Mouse (Mus musculus): Measurements from ENCODE around the gene Golga2. TPM values are rescaled to one million over a fixed set of nuclear protein-coding genes. Genes with fewer than 3 reads are reported as not detected.

Golga2 gene
- polyA plus RNA-seq, 1 experiment: 39.3 TPM

- H3K4me3 ChIP-seq (ENCODE audit: low read depth, low read length): no peak overlapping the region
- H3K27me3 ChIP-seq (ENCODE audit: control insufficient read depth, insufficient read depth, low read length, poor library complexity, severe bottlenecking): no peaks in the 10 kb centered on the region
- H3K4me1 ChIP-seq (ENCODE audit: control insufficient read depth, insufficient read depth, low read length): no peaks in the 10 kb centered on the region
- H3K36me3 ChIP-seq (ENCODE audit: control insufficient read depth, insufficient read depth, low read length, poor library complexity, severe bottlenecking): no peaks in the 10 kb centered on the region
- no peak overlapping the region for H3K27ac ChIP-seq (ENCODE audit: insufficient read depth, low read length)
- TF ChIP-seq CTCF (IDR thresholded peaks at IDR 0.05; ENCODE audit: low read depth, low read length) (no peak), EP300 (IDR thresholded peaks at IDR 0.05; ENCODE audit: insufficient read depth, low read depth, low read length) (no peak), POLR2A (IDR thresholded peaks at IDR 0.05; ENCODE audit: insufficient read depth, low read length) (no peak)
- no peaks in the 10 kb centered on the region for H3K9me3 ChIP-seq (replicated peaks; ENCODE audit: control insufficient read depth, insufficient read depth, low read length, poor library complexity, severe bottlenecking)
- H3K9ac ChIP-seq (ENCODE audit: low read depth, poor library complexity, severe bottlenecking): no peak overlapping the region
Measured at GRCm38 (mm10) chr2:32322754-32323741, 35.9 kb downstream of the Golga2 start.

GRCm38 (mm10) chr2:32324322-32324721 lies 37.1 kb downstream of the Golga2 start:
- Histone ChIP-seq H3K4me3 (ENCODE audit: low read depth, low read length) (no peak overlapping the region), H3K36me3 (ENCODE audit: control insufficient read depth, insufficient read depth, low read length, poor library complexity, severe bottlenecking) (no peaks in the 10 kb centered on the region), H3K9me3 (replicated peaks; ENCODE audit: control insufficient read depth, insufficient read depth, low read length, poor library complexity, severe bottlenecking) (no peaks in the 10 kb centered on the region), H3K9ac (ENCODE audit: low read depth, poor library complexity, severe bottlenecking) (no peak overlapping the region), H3K27me3 (ENCODE audit: control insufficient read depth, insufficient read depth, low read length, poor library complexity, severe bottlenecking) (no peaks in the 10 kb centered on the region), H3K27ac (ENCODE audit: insufficient read depth, low read length) (no peak overlapping the region), H3K4me1 (ENCODE audit: control insufficient read depth, insufficient read depth, low read length) (peaks cover 1% of the 10 kb centered on the region)
- TF ChIP-seq POLR2A (IDR thresholded peaks at IDR 0.05; ENCODE audit: insufficient read depth, low read length) (no peak), CTCF (IDR thresholded peaks at IDR 0.05; ENCODE audit: low read depth, low read length) (peak; percentile 56), EP300 (IDR thresholded peaks at IDR 0.05; ENCODE audit: insufficient read depth, low read depth, low read length) (no peak)

- Histone ChIP-seq H3K27ac (ENCODE audit: insufficient read depth, low read length) (no peak overlapping the region), H3K27me3 (ENCODE audit: control insufficient read depth, insufficient read depth, low read length, poor library complexity, severe bottlenecking) (no peaks in the 10 kb centered on the region), H3K36me3 (ENCODE audit: control insufficient read depth, insufficient read depth, low read length, poor library complexity, severe bottlenecking) (no peaks in the 10 kb centered on the region), H3K9me3 (replicated peaks; ENCODE audit: control insufficient read depth, insufficient read depth, low read length, poor library complexity, severe bottlenecking) (no peaks in the 10 kb centered on the region), H3K9ac (ENCODE audit: low read depth, poor library complexity, severe bottlenecking) (no peak overlapping the region), H3K4me3 (ENCODE audit: low read depth, low read length) (no peak overlapping the region), H3K4me1 (ENCODE audit: control insufficient read depth, insufficient read depth, low read length) (peaks cover 1% of the 10 kb centered on the region)
- no peak for TF ChIP-seq EP300 (IDR thresholded peaks at IDR 0.05; ENCODE audit: insufficient read depth, low read depth, low read length)
Measured at GRCm38 (mm10) chr2:32325342-32325741, 38.2 kb downstream of the Golga2 start.

- Histone ChIP-seq H3K27me3 (ENCODE audit: control insufficient read depth, insufficient read depth, low read length, poor library complexity, severe bottlenecking) (no peaks in the 10 kb centered on the region), H3K27ac (ENCODE audit: insufficient read depth, low read length) (no peak overlapping the region), H3K9me3 (replicated peaks; ENCODE audit: control insufficient read depth, insufficient read depth, low read length, poor library complexity, severe bottlenecking) (no peaks in the 10 kb centered on the region), H3K4me3 (ENCODE audit: low read depth, low read length) (no peak overlapping the region), H3K36me3 (ENCODE audit: control insufficient read depth, insufficient read depth, low read length, poor library complexity, severe bottlenecking) (no peaks in the 10 kb centered on the region), H3K4me1 (ENCODE audit: control insufficient read depth, insufficient read depth, low read length) (peaks cover 1% of the 10 kb centered on the region), H3K9ac (ENCODE audit: low read depth, poor library complexity, severe bottlenecking) (no peak overlapping the region)
- TF ChIP-seq EP300 (IDR thresholded peaks at IDR 0.05; ENCODE audit: insufficient read depth, low read depth, low read length) (no peak), CTCF (IDR thresholded peaks at IDR 0.05; ENCODE audit: low read depth, low read length) (no peak), POLR2A (IDR thresholded peaks at IDR 0.05; ENCODE audit: insufficient read depth, low read length) (no peak)
Measured at GRCm38 (mm10) chr2:32327200-32327599, 40.0 kb downstream of the Golga2 start.

- Histone ChIP-seq H3K27me3 (ENCODE audit: control insufficient read depth, insufficient read depth, low read length, poor library complexity, severe bottlenecking) (no peaks in the 10 kb centered on the region), H3K9me3 (replicated peaks; ENCODE audit: control insufficient read depth, insufficient read depth, low read length, poor library complexity, severe bottlenecking) (no peaks in the 10 kb centered on the region), H3K4me1 (ENCODE audit: control insufficient read depth, insufficient read depth, low read length) (peaks cover 1% of the 10 kb centered on the region), H3K36me3 (ENCODE audit: control insufficient read depth, insufficient read depth, low read length, poor library complexity, severe bottlenecking) (no peaks in the 10 kb centered on the region), H3K4me3 (ENCODE audit: low read depth, low read length) (no peak overlapping the region), H3K9ac (ENCODE audit: low read depth, poor library complexity, severe bottlenecking) (no peak overlapping the region), H3K27ac (ENCODE audit: insufficient read depth, low read length) (no peak overlapping the region)
- TF ChIP-seq CTCF (IDR thresholded peaks at IDR 0.05; ENCODE audit: low read depth, low read length) (no peak), EP300 (IDR thresholded peaks at IDR 0.05; ENCODE audit: insufficient read depth, low read depth, low read length) (no peak), POLR2A (IDR thresholded peaks at IDR 0.05; ENCODE audit: insufficient read depth, low read length) (no peak)
Measured at GRCm38 (mm10) chr2:32328911-32329460, 41.8 kb downstream of the Golga2 start.

GRCm38 (mm10) chr2:32329531-32329930 lies 42.3 kb downstream of the Golga2 start:
- no peaks in the 10 kb centered on the region for H3K36me3 ChIP-seq (ENCODE audit: control insufficient read depth, insufficient read depth, low read length, poor library complexity, severe bottlenecking)
- TF ChIP-seq EP300 (IDR thresholded peaks at IDR 0.05; ENCODE audit: insufficient read depth, low read depth, low read length) (no peak), CTCF (IDR thresholded peaks at IDR 0.05; ENCODE audit: low read depth, low read length) (no peak), POLR2A (IDR thresholded peaks at IDR 0.05; ENCODE audit: insufficient read depth, low read length) (no peak)
- H3K4me3 ChIP-seq (ENCODE audit: low read depth, low read length): no peak overlapping the region
- no peak overlapping the region for H3K9ac ChIP-seq (ENCODE audit: low read depth, poor library complexity, severe bottlenecking)
- no peaks in the 10 kb centered on the region for H3K27me3 ChIP-seq (ENCODE audit: control insufficient read depth, insufficient read depth, low read length, poor library complexity, severe bottlenecking)
- H3K27ac ChIP-seq (ENCODE audit: insufficient read depth, low read length): no peak overlapping the region
- H3K9me3 ChIP-seq (replicated peaks; ENCODE audit: control insufficient read depth, insufficient read depth, low read length, poor library complexity, severe bottlenecking): no peaks in the 10 kb centered on the region
- peaks cover 1% of the 10 kb centered on the region for H3K4me1 ChIP-seq (ENCODE audit: control insufficient read depth, insufficient read depth, low read length)

Measured in ES-Bruce4 (cell line).